Mouse (Mus musculus): ENCODE results near the gene Disc1. TPM values are rescaled to one million over a fixed set of nuclear protein-coding genes. Genes with fewer than 3 reads are reported as not detected.
A peak's percentile ranks its signal among the peaks of the same experiment; 100 is the strongest.

The Disc1 gene
- polyA plus RNA-seq, 1 experiment from 2014 or later: 2.3 TPM

DNA sequence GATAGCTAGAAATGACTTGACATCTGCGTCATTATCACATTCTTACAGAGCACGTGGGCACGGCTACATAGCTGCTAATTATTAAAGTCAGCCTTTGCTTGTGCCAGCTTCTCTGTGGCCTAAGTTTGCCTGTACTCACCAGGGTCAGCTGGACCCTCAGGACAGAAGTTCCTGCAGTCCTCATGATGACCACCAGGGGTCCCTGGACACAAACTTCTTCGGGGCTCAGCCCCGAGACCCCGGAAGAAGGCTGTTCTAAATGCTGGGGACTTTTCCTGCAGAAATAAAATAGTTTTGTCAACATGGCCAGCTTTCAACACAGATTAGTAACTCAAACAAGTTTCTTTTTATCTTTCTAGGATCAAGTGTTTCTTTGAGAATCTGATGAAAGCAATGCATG, 74.3 kb downstream of the Disc1 start:
- no peak overlapping the region for H3K27ac ChIP-seq (ENCODE audit: low read length)
- peaks cover 6% of the 10 kb centered on the region; the same call in 1 of the 2 replicates for H3K4me1 ChIP-seq (ENCODE audit: control insufficient read depth, insufficient read depth, low read length)
- WGBS: 19% methylated on average over 6 of the region's 6 CpGs
- no peaks in the 10 kb centered on the region for H3K9me3 ChIP-seq (replicated peaks; ENCODE audit: control insufficient read depth, low read length)
- H3K27me3 ChIP-seq (ENCODE audit: control insufficient read depth, insufficient read depth, low read length): no peaks in the 10 kb centered on the region
- 0 out of 2 replicates have a peak overlapping the region, but pooled peaks have one; percentile 17 for H3K4me2 ChIP-seq (ENCODE audit: low read depth, low read length)
- no peak overlapping the region for H3K4me3 ChIP-seq (ENCODE audit: low read length)
- ATAC-seq (replicated peaks; ENCODE audit: extremely low read depth, insufficient read depth, low FRiP score): no peak; the same call in 1 of the 2 replicates
- no peak overlapping the region for H3K9ac ChIP-seq (ENCODE audit: low read length)
- no peaks in the 10 kb centered on the region for H3K36me3 ChIP-seq (ENCODE audit: control insufficient read depth, insufficient read depth)

DNA sequence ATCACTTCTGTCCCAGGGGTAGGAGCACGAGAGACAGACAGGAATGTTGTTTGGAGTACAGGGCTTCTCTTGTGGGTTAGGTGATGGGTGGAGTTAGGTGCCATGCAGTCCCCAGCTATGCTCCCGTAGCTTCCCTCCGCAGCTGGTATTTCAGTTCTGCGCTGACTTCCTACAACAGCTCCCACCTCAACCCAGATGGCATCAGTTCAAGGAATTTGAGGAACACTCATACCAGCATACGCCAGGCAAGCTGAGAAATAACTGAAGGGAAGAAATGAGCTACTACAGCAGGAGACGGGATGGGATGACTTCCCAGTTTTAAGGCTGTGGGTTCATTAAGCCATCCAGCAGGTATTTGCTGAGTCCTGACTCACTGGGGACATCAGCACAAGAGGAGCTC, 76.8 kb downstream of the Disc1 start:
- Histone ChIP-seq H3K9ac (ENCODE audit: low read length) (no peak overlapping the region), H3K4me1 (ENCODE audit: control insufficient read depth, insufficient read depth, low read length) (peaks cover 15% of the 10 kb centered on the region), H3K4me3 (ENCODE audit: low read length) (no peak overlapping the region), H3K4me2 (ENCODE audit: low read depth, low read length) (no peak overlapping the region), H3K27ac (ENCODE audit: low read length) (0 out of 2 replicates have a peak overlapping the region, but pooled peaks have one; percentile 4), H3K9me3 (replicated peaks; ENCODE audit: control insufficient read depth, low read length) (no peaks in the 10 kb centered on the region), H3K36me3 (ENCODE audit: control insufficient read depth, insufficient read depth) (no peaks in the 10 kb centered on the region), H3K27me3 (ENCODE audit: control insufficient read depth, insufficient read depth, low read length) (no peaks in the 10 kb centered on the region)
- 53% methylated on average over 6 of the region's 6 CpGs for WGBS
- ATAC-seq (replicated peaks; ENCODE audit: extremely low read depth, insufficient read depth, low FRiP score): no peak

DNA sequence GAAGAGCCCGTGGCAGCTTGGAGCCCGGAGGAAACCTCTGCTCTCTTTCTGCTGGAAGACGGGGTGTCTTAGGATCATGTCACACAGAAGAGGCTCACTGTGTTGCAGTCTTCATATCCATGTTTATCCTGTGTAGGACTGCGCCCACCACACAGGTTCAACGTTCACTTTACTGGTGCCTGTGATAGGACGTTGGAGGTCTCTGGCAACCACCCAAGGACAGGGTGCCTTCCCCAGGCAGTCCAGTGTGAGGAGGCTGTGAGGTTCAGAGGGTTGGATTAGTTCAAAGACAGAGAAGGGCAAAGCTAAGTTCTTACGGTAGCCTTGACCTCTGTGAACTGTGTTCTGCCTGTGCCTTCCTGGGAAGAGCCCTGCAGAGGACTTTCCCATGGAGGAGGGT, 77.3 kb downstream of the Disc1 start:
- H3K27ac ChIP-seq (ENCODE audit: low read length): 0 out of 2 replicates have a peak overlapping the region, but pooled peaks have one; percentile 4
- no peak overlapping the region for H3K4me2 ChIP-seq (ENCODE audit: low read depth, low read length)
- H3K9ac ChIP-seq (ENCODE audit: low read length): no peak overlapping the region
- no peak overlapping the region for H3K4me3 ChIP-seq (ENCODE audit: low read length)
- H3K4me1 ChIP-seq (ENCODE audit: control insufficient read depth, insufficient read depth, low read length): peaks cover 15% of the 10 kb centered on the region
- no peaks in the 10 kb centered on the region for H3K27me3 ChIP-seq (ENCODE audit: control insufficient read depth, insufficient read depth, low read length)
- H3K9me3 ChIP-seq (replicated peaks; ENCODE audit: control insufficient read depth, low read length): no peaks in the 10 kb centered on the region
- H3K36me3 ChIP-seq (ENCODE audit: control insufficient read depth, insufficient read depth): no peaks in the 10 kb centered on the region
- ATAC-seq (replicated peaks; ENCODE audit: extremely low read depth, insufficient read depth, low FRiP score): no peak
- WGBS: 54% methylated on average over 7 of the region's 7 CpGs

DNA sequence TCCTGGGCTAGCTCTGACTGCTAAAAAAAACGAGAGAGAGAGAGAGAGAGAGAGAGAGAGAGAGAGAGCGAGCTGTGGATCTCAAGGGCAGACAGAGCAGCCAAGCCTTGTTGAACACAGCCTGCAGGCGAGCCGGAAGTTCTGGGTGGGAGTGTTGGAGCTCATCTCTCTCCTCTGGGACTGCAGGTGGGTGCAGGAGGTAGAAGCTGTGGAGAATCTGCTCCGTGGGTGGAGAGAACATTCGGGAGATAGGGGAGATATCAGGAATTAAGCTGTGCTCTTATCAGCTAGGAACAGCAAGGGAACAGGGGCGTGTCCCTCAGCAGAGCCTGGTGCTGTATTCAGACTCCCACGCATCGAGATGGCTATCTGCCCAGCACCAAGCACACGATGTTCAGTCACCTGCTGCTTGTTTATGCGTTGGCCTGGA, 79.7 kb downstream of the Disc1 start:
- peak overlapping the region; percentile 18; the same call in 1 of the 2 replicates for H3K4me2 ChIP-seq (ENCODE audit: low read depth, low read length)
- H3K36me3 ChIP-seq (ENCODE audit: control insufficient read depth, insufficient read depth): no peaks in the 10 kb centered on the region
- H3K4me3 ChIP-seq (ENCODE audit: low read length): no peak overlapping the region
- 23% methylated on average over 11 of the region's 11 CpGs for WGBS
- no peak overlapping the region; the same call in 1 of the 2 replicates for H3K27ac ChIP-seq (ENCODE audit: low read length)
- H3K9ac ChIP-seq (ENCODE audit: low read length): no peak overlapping the region
- no peak for ATAC-seq (replicated peaks; ENCODE audit: extremely low read depth, insufficient read depth, low FRiP score)
- no peaks in the 10 kb centered on the region for H3K27me3 ChIP-seq (ENCODE audit: control insufficient read depth, insufficient read depth, low read length)
- H3K9me3 ChIP-seq (replicated peaks; ENCODE audit: control insufficient read depth, low read length): no peaks in the 10 kb centered on the region
- H3K4me1 ChIP-seq (ENCODE audit: control insufficient read depth, insufficient read depth, low read length): peaks cover 12% of the 10 kb centered on the region

DNA sequence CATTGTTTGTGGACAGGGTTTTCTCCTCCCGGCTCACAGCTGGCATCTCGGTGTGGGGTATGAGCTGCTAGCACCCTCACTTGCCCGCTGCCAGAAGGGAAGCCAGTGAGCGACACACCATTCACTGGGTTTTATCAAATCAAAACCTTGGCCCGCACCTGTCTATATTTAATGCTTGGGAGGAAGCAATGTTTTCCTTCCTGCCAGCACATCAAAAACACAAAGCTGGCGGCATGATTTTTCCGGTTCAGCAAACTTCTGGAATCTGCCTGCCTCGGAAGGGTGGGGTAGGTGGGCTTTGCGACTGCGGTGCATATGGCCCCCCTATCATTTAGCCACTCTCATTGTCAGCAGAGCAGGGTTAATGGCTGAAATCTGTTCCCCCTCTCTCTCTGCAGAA, 80.9 kb downstream of the Disc1 start:
- peaks cover 12% of the 10 kb centered on the region for H3K4me1 ChIP-seq (ENCODE audit: control insufficient read depth, insufficient read depth, low read length)
- no peak overlapping the region for H3K9ac ChIP-seq (ENCODE audit: low read length)
- H3K4me3 ChIP-seq (ENCODE audit: low read length): no peak overlapping the region
- H3K27me3 ChIP-seq (ENCODE audit: control insufficient read depth, insufficient read depth, low read length): no peaks in the 10 kb centered on the region
- H3K9me3 ChIP-seq (replicated peaks; ENCODE audit: control insufficient read depth, low read length): no peaks in the 10 kb centered on the region
- no peak overlapping the region for H3K4me2 ChIP-seq (ENCODE audit: low read depth, low read length)
- H3K36me3 ChIP-seq (ENCODE audit: control insufficient read depth, insufficient read depth): no peaks in the 10 kb centered on the region
- H3K27ac ChIP-seq (ENCODE audit: low read length): peak overlapping the region; percentile 35; the same call in 1 of the 2 replicates
- ATAC-seq (replicated peaks; ENCODE audit: extremely low read depth, insufficient read depth, low FRiP score): no peak
- WGBS: 70% methylated on average over 10 of the region's 10 CpGs

GRCm38 (mm10) chr8:125139689-125140150, 85.7 kb downstream of the Disc1 start:
- no peak overlapping the region for H3K27ac ChIP-seq (ENCODE audit: low read length)
- H3K4me3 ChIP-seq (ENCODE audit: low read length): no peak overlapping the region
- no peaks in the 10 kb centered on the region for H3K27me3 ChIP-seq (ENCODE audit: control insufficient read depth, insufficient read depth, low read length)
- H3K36me3 ChIP-seq (ENCODE audit: control insufficient read depth, insufficient read depth): no peaks in the 10 kb centered on the region
- peaks cover 6% of the 10 kb centered on the region for H3K4me1 ChIP-seq (ENCODE audit: control insufficient read depth, insufficient read depth, low read length)
- H3K4me2 ChIP-seq (ENCODE audit: low read depth, low read length): no peak overlapping the region
- peaks cover 5% of the 10 kb centered on the region for H3K9me3 ChIP-seq (replicated peaks; ENCODE audit: control insufficient read depth, low read length)
- no peak for ATAC-seq (replicated peaks; ENCODE audit: extremely low read depth, insufficient read depth, low FRiP score)
- 78% methylated on average over 13 of the region's 13 CpGs for WGBS
- no peak overlapping the region for H3K9ac ChIP-seq (ENCODE audit: low read length)

- Histone ChIP-seq H3K27ac (ENCODE audit: low read length) (0 out of 2 replicates have a peak overlapping the region, but pooled peaks have one; percentile 7), H3K4me1 (ENCODE audit: control insufficient read depth, insufficient read depth, low read length) (peaks cover 6% of the 10 kb centered on the region), H3K36me3 (ENCODE audit: control insufficient read depth, insufficient read depth) (no peaks in the 10 kb centered on the region), H3K9ac (ENCODE audit: low read length) (peak overlapping the region; percentile 20; the same call in 1 of the 2 replicates), H3K4me2 (ENCODE audit: low read depth, low read length) (no peak overlapping the region), H3K4me3 (ENCODE audit: low read length) (no peak overlapping the region), H3K9me3 (replicated peaks; ENCODE audit: control insufficient read depth, low read length) (peaks cover 5% of the 10 kb centered on the region), H3K27me3 (ENCODE audit: control insufficient read depth, insufficient read depth, low read length) (no peaks in the 10 kb centered on the region)
- WGBS: 42% methylated on average over 7 of the region's 7 CpGs
- ATAC-seq (replicated peaks; ENCODE audit: extremely low read depth, insufficient read depth, low FRiP score): no peak; the same call in 1 of the 2 replicates
Observed at GRCm38 (mm10) chr8:125140965-125141364, 87.0 kb downstream of the Disc1 start.

DNA sequence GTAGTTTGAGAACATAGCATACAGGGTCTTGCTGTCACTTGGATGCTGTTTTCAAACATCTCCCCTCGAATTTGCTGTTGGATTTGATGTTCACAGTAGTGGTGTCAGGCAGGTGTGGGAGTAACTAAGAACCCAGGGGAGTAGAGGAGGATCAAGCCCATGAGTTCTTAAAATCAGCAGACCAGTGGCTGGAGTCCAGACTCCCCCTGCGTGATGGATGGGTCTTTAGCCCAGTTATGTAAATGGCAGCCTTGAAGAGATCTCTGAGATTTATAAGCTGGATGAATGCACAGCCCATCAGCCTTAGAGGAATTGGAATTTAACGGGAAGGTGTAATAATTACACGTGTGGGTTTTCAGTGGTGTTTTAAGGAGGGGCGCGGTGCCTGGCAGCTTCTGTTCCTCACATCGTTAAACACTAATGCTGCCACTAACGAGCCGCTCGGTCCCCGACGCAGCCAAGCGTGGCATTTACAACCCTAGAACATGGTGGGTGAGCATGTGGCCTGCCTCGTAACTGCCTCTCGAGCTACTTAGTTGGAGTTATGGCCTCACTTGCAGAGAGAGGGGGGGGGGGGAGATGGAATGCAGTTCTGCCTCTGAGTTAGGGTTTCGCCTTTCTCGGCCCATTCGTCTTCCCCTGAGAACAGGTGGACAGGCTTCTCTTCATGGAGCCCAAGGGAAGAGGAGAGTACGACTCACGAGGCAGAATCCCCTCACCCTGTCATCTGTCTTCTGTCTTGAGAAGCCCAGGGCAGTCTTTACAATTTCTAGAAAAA, 103.1 kb downstream of the Disc1 start:
- WGBS: 82% methylated on average over 20 of the region's 20 CpGs
- Histone ChIP-seq H3K9me3 (replicated peaks; ENCODE audit: control insufficient read depth, low read length) (no peaks in the 10 kb centered on the region), H3K4me3 (ENCODE audit: low read length) (no peak overlapping the region), H3K36me3 (ENCODE audit: control insufficient read depth, insufficient read depth) (no peaks in the 10 kb centered on the region), H3K9ac (ENCODE audit: low read length) (no peak overlapping the region), H3K27me3 (ENCODE audit: control insufficient read depth, insufficient read depth, low read length) (no peaks in the 10 kb centered on the region), H3K27ac (ENCODE audit: low read length) (no peak overlapping the region), H3K4me2 (ENCODE audit: low read depth, low read length) (no peak overlapping the region), H3K4me1 (ENCODE audit: control insufficient read depth, insufficient read depth, low read length) (no peaks in the 10 kb centered on the region)
- ATAC-seq (replicated peaks; ENCODE audit: extremely low read depth, insufficient read depth, low FRiP score): no peak

DNA sequence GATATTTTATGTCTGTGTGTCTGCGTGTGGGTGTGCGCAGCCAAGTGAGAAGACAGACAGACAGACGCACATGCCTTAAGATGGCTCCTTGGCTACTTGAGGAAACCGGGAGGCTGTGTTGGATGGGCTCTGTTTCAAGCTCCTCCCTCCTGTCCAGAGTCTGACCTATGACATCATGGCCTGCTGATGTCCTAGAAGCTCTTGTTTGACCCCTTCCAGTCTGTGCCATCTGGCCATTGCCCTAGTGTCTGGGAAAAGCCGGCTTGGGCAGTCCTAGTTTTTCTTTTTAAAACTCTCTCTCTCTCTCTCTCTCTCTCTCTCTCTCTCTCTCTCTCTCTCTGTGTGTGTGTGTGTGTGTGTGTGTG, 103.6 kb downstream of the Disc1 start:
- no peak overlapping the region for H3K4me3 ChIP-seq (ENCODE audit: low read length)
- H3K9me3 ChIP-seq (replicated peaks; ENCODE audit: control insufficient read depth, low read length): no peaks in the 10 kb centered on the region
- no peak overlapping the region for H3K9ac ChIP-seq (ENCODE audit: low read length)
- H3K27ac ChIP-seq (ENCODE audit: low read length): no peak overlapping the region
- H3K27me3 ChIP-seq (ENCODE audit: control insufficient read depth, insufficient read depth, low read length): no peaks in the 10 kb centered on the region
- no peak for ATAC-seq (replicated peaks; ENCODE audit: extremely low read depth, insufficient read depth, low FRiP score)
- H3K4me1 ChIP-seq (ENCODE audit: control insufficient read depth, insufficient read depth, low read length): no peaks in the 10 kb centered on the region
- H3K4me2 ChIP-seq (ENCODE audit: low read depth, low read length): no peak overlapping the region
- WGBS: 64% methylated on average over 5 of the region's 5 CpGs
- H3K36me3 ChIP-seq (ENCODE audit: control insufficient read depth, insufficient read depth): no peaks in the 10 kb centered on the region

All from heart, embryonic 16.5 days (tissue).